Mouse (Mus musculus): ENCODE results near the gene Habp4. TPM values are rescaled to one million over a fixed set of nuclear protein-coding genes. Genes with fewer than 3 reads are reported as not detected.

Habp4 gene
- polyA plus RNA-seq, 1 experiment, result 186 TPM

GRCm38 (mm10) chr13:64235777-64236176, 74.2 kb downstream of the Habp4 start:
- TF ChIP-seq POLR2A (IDR thresholded peaks at IDR 0.05; ENCODE audit: control insufficient read depth, low read depth, low read length), result no peak
- TF ChIP-seq CTCF (IDR thresholded peaks at IDR 0.05; ENCODE audit: control insufficient read depth, insufficient read depth, insufficient replicate concordance, low read depth, low read length), result no peak
- Histone ChIP-seq H3K4me1 (ENCODE audit: control insufficient read depth, insufficient read depth, low read length) (no peaks in the 10 kb centered on the region), H3K4me3 (ENCODE audit: control insufficient read depth, low read depth, low read length) (no peak overlapping the region), H3K27ac (ENCODE audit: control insufficient read depth, insufficient read depth, low read depth, low read length) (0 out of 2 replicates have a peak overlapping the region, but pooled peaks have one; percentile 4), H3K27me3 (ENCODE audit: control insufficient read depth, insufficient read depth, low read length) (no peaks in the 10 kb centered on the region), H3K36me3 (ENCODE audit: control insufficient read depth, insufficient read depth, low read length) (no peaks in the 10 kb centered on the region)

Other genes starting within 250 kb of the Habp4 start
- gene Hsd17b3, start 72.6 kb upstream of the Habp4 start, polyA plus RNA-seq (2012; rRNA removed), result 16.4 and 27.2 TPM in 2 replicates
- 0.79 and 1.1 TPM in 2 replicates for gene Slc35d2, start 32.5 kb upstream of the Habp4 start, polyA plus RNA-seq (2012; rRNA removed)
- 27.3 and 29.3 TPM in 2 replicates for gene Zfp367, start 8.6 kb upstream of the Habp4 start, polyA plus RNA-seq (2012; rRNA removed)
- 55.6 and 60.4 TPM in 2 replicates for gene Cdc14b, start 113.5 kb downstream of the Habp4 start, polyA plus RNA-seq (2012; rRNA removed)
- 10.3 and 15.6 TPM in 2 replicates for gene Aaed1, start 150.9 kb downstream of the Habp4 start, polyA plus RNA-seq (2012; rRNA removed)
- gene Ctsl, start 209.1 kb downstream of the Habp4 start, polyA plus RNA-seq (2012; rRNA removed), result 120 and 202 TPM in 2 replicates

Measured in testis, adult 2 months (tissue).